Mouse (Mus musculus) lung, postnatal 0 days (tissue): ENCODE measurements around the gene Krt7.

Experiments used
- CTCF ChIP-seq: IDR thresholded peaks from 2 replicates; pipeline ENCODE4 v1.5.1; 2016; ENCODE audit warnings: antibody characterized with exemption, mild to moderate bottlenecking
- EP300 ChIP-seq: IDR thresholded peaks from 2 replicates; pipeline ENCODE4 v1.6.1; 2016; ENCODE audit warnings: antibody characterized with exemption, mild to moderate bottlenecking, control low read depth

DNA sequence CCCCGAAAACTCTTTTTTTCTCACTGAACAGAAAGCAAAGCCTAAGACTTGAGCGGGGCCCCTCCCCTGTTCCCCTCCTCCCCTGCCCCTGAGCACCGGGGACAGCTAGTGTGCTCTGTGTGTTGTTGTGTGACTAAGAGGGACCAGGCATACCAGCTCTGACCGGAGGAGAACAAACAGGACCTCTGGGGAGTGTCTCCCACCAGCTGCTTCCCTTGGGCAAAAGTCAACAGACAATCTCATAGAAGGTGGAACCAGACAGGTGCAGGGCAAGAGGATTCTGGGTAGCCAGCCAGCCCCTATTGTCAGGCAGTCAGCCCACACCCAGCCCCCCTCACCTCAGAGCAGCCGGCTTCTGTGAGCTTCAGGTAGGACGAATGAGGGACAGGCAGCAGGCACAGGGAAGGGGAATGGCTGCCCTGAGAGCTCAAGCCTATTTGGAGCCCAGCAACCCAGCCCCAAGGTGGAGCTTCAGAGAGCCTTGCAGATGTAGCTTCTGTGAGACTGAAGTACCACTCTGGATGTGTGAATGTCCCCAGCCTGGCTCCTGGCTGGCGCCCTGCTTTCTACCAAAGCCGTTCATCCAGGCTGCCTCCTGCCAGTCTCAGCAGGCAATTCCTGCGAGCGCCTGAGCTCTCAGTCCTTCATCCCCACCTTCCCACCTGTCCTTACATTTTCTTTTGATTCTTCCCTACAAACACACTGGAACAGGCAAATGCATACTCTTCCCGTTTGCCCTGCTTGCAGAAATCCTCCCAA is 4.1 kb downstream of the Krt7 start:
- no peak for TF ChIP-seq CTCF
- TF ChIP-seq EP300: no peak
